Mouse (Mus musculus): ENCODE measurements at regions not wholly inside any gene's neighbourhood (a gene's known extent, or its start where the extent isn't known, plus 50 kb on each side); places are given as distances from the start of the nearest gene placed in this dataset.

DNA sequence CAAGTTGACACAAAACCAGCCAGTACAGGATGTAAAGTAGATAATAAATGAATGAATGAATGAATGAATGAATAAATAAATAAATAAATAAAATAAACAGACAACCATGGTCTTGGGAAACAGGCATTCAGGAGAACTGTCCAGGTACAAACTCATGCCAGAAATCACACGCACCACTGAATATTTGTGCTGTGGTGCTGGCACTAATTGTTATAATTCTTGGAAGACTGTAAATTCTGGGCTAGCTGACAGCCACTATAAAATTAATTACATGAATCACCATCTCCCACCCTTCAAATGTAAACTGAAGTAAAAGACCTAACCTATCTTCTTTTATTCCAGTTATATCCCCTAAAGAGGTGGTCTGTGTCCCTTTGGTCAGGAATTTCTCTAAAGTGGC is 151.6 kb upstream of the Nabp1 start:
- Histone ChIP-seq H3K27me3 (replicated peaks; ENCODE audit: control insufficient read depth, insufficient read depth, low read length) (no peaks in the 10 kb centered on the region), H3K4me3 (ENCODE audit: low read length) (no peak overlapping the region), H3K27ac (ENCODE audit: low read depth, low read length) (no peak overlapping the region), H3K4me2 (ENCODE audit: low read length) (no peak overlapping the region), H3K4me1 (ENCODE audit: control insufficient read depth, insufficient read depth, low read depth, low read length) (no peaks in the 10 kb centered on the region), H3K36me3 (ENCODE audit: control insufficient read depth, insufficient read depth, low read length) (no peaks in the 10 kb centered on the region), H3K9ac (ENCODE audit: low read depth, low read length) (no peak overlapping the region), H3K9me3 (ENCODE audit: control insufficient read depth, low read length) (no peaks in the 10 kb centered on the region)
- WGBS: 78% methylated on average over 1 of the region's 1 CpGs
- ATAC-seq: no peak

DNA sequence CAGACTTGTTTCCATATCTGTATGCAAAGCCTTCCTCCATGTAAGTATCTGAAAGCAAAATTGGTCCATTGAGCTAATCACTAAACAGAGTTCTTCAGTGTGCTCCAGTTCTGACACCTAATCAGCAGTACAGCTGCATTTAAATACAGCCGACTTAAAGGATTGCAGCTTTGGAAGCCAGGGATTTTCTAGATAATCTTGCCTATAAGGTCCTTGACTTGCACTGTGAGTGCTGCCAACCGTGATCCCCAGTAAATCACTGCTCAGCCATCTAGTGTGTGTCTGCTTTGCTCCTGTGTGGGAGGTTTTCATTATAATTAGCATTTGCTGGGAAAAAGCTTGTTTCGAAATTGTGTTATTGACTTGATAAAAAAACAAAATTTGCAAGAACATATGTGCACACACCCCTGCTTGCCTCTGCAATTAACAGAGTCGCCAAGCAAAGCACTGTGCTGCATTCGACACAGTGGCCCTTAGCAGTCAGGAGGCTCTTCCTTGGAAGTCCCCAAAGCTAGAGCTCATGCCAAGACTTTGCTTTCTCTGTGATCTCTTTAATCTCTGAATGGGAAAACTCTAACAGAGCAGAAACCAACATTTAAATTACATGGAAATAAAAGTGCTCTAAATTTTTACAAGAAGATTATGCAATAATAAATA is 150.0 kb upstream of the Nabp1 start:
- H3K36me3 ChIP-seq (ENCODE audit: control insufficient read depth, insufficient read depth, low read length): no peaks in the 10 kb centered on the region
- H3K27ac ChIP-seq (ENCODE audit: low read depth, low read length): no peak overlapping the region
- no peak overlapping the region for H3K9ac ChIP-seq (ENCODE audit: low read depth, low read length)
- no peaks in the 10 kb centered on the region for H3K4me1 ChIP-seq (ENCODE audit: control insufficient read depth, insufficient read depth, low read depth, low read length)
- no peaks in the 10 kb centered on the region for H3K27me3 ChIP-seq (replicated peaks; ENCODE audit: control insufficient read depth, insufficient read depth, low read length)
- no peaks in the 10 kb centered on the region for H3K9me3 ChIP-seq (ENCODE audit: control insufficient read depth, low read length)
- 59% methylated on average over 5 of the region's 5 CpGs for WGBS
- no peak for ATAC-seq
- H3K4me3 ChIP-seq (ENCODE audit: low read length): no peak overlapping the region
- H3K4me2 ChIP-seq (ENCODE audit: low read length): no peak overlapping the region

DNA sequence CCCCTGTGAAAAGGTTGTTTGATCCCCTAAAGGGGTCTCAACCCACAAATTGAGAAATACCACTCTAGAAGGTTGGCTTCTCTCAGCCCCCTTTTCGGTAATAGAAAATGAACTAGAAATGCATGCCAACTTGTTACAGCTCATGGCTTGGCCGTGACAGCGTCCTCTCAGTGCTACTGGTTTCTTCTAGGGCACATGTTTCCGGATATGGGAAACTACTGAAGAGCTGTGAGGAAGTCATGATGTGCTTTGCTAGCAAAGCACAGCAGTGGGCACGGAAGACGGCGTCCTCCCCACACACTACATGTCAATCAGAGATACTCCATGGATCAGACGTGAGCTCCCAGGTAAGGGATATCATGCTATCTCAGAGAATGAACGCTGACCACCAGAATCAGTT is 148.1 kb upstream of the Nabp1 start:
- WGBS: 86% methylated on average over 9 of the region's 9 CpGs
- Histone ChIP-seq H3K9ac (ENCODE audit: low read depth, low read length) (no peak overlapping the region), H3K36me3 (ENCODE audit: control insufficient read depth, insufficient read depth, low read length) (no peaks in the 10 kb centered on the region), H3K4me2 (ENCODE audit: low read length) (no peak overlapping the region), H3K4me3 (ENCODE audit: low read length) (no peak overlapping the region), H3K27me3 (replicated peaks; ENCODE audit: control insufficient read depth, insufficient read depth, low read length) (no peaks in the 10 kb centered on the region), H3K4me1 (ENCODE audit: control insufficient read depth, insufficient read depth, low read depth, low read length) (no peaks in the 10 kb centered on the region), H3K9me3 (ENCODE audit: control insufficient read depth, low read length) (no peaks in the 10 kb centered on the region), H3K27ac (ENCODE audit: low read depth, low read length) (no peak overlapping the region)
- ATAC-seq: no peak

GRCm38 (mm10) chr1:51625079-51625478 is 146.9 kb upstream of the Nabp1 start:
- Histone ChIP-seq H3K9ac (ENCODE audit: low read depth, low read length) (no peak overlapping the region), H3K4me1 (ENCODE audit: control insufficient read depth, insufficient read depth, low read depth, low read length) (no peaks in the 10 kb centered on the region), H3K36me3 (ENCODE audit: control insufficient read depth, insufficient read depth, low read length) (no peaks in the 10 kb centered on the region), H3K4me2 (ENCODE audit: low read length) (no peak overlapping the region), H3K27me3 (replicated peaks; ENCODE audit: control insufficient read depth, insufficient read depth, low read length) (no peaks in the 10 kb centered on the region), H3K4me3 (ENCODE audit: low read length) (no peak overlapping the region), H3K27ac (ENCODE audit: low read depth, low read length) (no peak overlapping the region), H3K9me3 (ENCODE audit: control insufficient read depth, low read length) (no peaks in the 10 kb centered on the region)
- WGBS: 90% methylated on average over 7 of the region's 7 CpGs
- no peak for ATAC-seq

- no peak overlapping the region for H3K9ac ChIP-seq (ENCODE audit: low read depth, low read length)
Measured at GRCm38 (mm10) chr1:51624551-51624950, 146.3 kb upstream of the Nabp1 start.

DNA sequence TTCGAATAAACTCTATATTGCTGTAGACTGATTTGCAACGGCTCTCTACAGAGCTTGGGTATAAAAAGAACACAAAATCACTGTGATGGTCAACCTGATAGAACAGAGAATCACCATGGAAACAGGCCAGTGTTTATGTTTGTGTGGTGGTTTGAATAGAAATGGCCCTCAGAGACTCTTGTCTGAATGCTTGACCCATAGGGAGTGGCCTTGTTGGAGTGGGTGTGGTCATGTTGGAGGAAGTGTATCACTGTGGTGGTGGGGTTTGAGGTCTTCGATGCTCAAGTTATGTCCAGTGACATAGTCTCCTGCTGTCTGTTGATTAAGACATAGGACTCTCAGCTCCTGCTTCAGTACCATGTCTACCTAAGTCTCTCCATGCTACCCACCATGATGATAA is 144.8 kb upstream of the Nabp1 start:
- H3K27ac ChIP-seq (ENCODE audit: low read depth, low read length): no peak overlapping the region

More at GRCm38 (mm10) chr1:51624551-51624950, 146.3 kb upstream of the Nabp1 start:
- ATAC-seq: no peak
- no peaks in the 10 kb centered on the region for H3K27me3 ChIP-seq (replicated peaks; ENCODE audit: control insufficient read depth, insufficient read depth, low read length)
- H3K9me3 ChIP-seq (ENCODE audit: control insufficient read depth, low read length): no peaks in the 10 kb centered on the region
- H3K4me1 ChIP-seq (ENCODE audit: control insufficient read depth, insufficient read depth, low read depth, low read length): no peaks in the 10 kb centered on the region
- no peak overlapping the region for H3K27ac ChIP-seq (ENCODE audit: low read depth, low read length)
- H3K4me2 ChIP-seq (ENCODE audit: low read length): no peak overlapping the region
- H3K4me3 ChIP-seq (ENCODE audit: low read length): no peak overlapping the region
- 95% methylated on average over 2 of the region's 2 CpGs for WGBS
- no peaks in the 10 kb centered on the region for H3K36me3 ChIP-seq (ENCODE audit: control insufficient read depth, insufficient read depth, low read length)

DNA sequence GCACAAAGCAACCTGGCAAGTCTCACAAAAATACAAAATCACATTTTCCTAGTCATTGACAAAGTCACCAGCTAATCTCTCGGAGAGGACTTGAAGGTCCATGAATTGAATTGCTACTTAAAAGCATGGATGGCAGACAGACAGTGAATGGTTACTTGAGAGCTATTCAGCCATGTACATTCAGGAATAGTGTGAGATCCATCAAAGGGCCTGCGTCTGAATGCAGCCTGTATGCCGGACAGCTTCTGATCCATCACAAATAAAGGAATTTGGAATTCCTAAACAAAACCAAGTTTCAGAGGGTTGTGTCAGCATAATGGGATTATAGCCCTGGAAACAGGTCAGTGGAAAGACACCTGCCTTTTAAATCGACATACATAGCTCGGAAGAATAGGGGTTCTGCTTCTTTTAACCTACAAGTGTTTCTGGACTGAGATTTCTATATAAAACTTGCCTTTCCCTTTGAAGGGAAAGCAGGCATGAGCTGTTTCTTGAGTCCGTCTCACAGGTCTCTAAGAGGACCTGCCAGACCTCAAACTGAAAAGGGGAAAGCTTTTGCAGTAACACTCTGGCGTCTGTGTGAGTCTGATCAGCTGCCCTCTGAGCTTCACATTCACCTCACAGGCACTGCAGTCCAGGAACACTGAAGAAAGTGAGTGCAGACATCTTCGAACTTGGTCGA is 144.1 kb upstream of the Nabp1 start:
- H3K27me3 ChIP-seq (replicated peaks; ENCODE audit: control insufficient read depth, insufficient read depth, low read length): no peaks in the 10 kb centered on the region
- no peaks in the 10 kb centered on the region for H3K9me3 ChIP-seq (ENCODE audit: control insufficient read depth, low read length)
- H3K9ac ChIP-seq (ENCODE audit: low read depth, low read length): no peak overlapping the region
- ATAC-seq: no peak
- H3K4me1 ChIP-seq (ENCODE audit: control insufficient read depth, insufficient read depth, low read depth, low read length): peaks cover 10% of the 10 kb centered on the region
- H3K36me3 ChIP-seq (ENCODE audit: control insufficient read depth, insufficient read depth, low read length): no peaks in the 10 kb centered on the region
- WGBS: 49% methylated on average over 9 of the region's 9 CpGs
- no peak overlapping the region for H3K4me2 ChIP-seq (ENCODE audit: low read length)
- no peak overlapping the region for H3K4me3 ChIP-seq (ENCODE audit: low read length)
- no peak overlapping the region for H3K27ac ChIP-seq (ENCODE audit: low read depth, low read length)

More for the DNA sequence above, 144.8 kb upstream of the Nabp1 start:
- H3K4me2 ChIP-seq (ENCODE audit: low read length): no peak overlapping the region
- no peak overlapping the region for H3K9ac ChIP-seq (ENCODE audit: low read depth, low read length)
- no peaks in the 10 kb centered on the region for H3K27me3 ChIP-seq (replicated peaks; ENCODE audit: control insufficient read depth, insufficient read depth, low read length)
- no peaks in the 10 kb centered on the region for H3K36me3 ChIP-seq (ENCODE audit: control insufficient read depth, insufficient read depth, low read length)
- no peak overlapping the region for H3K4me3 ChIP-seq (ENCODE audit: low read length)
- peaks cover 4% of the 10 kb centered on the region for H3K4me1 ChIP-seq (ENCODE audit: control insufficient read depth, insufficient read depth, low read depth, low read length)
- H3K9me3 ChIP-seq (ENCODE audit: control insufficient read depth, low read length): no peaks in the 10 kb centered on the region
- no peak for ATAC-seq
- WGBS: 67% methylated on average over 3 of the region's 3 CpGs

DNA sequence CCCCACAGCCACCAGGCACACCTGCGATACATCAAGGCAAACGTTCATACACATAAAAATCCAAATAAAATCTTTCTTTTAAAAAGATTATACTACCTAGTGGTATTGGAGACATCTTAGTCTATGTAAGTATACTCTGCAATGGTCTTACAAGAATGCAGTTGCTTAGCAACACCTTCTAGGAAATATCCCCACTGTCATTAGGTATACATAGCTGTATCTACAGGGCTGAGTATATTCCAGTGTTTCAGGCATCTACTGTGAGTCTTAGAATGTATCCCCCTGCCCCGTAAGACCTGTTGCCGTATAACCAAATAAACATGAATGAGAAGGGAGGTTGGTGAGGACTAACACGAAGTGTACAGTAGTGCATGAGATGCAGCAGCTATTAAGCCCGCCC is 142.8 kb upstream of the Nabp1 start:
- whole genome bisulfite sequencing: 89% methylated on average over 6 of the region's 6 CpGs
- Histone ChIP-seq H3K36me3 (ENCODE audit: control insufficient read depth, insufficient read depth, low read length) (no peaks in the 10 kb centered on the region), H3K4me3 (ENCODE audit: low read length) (no peak overlapping the region), H3K27me3 (replicated peaks; ENCODE audit: control insufficient read depth, insufficient read depth, low read length) (no peaks in the 10 kb centered on the region), H3K9me3 (ENCODE audit: control insufficient read depth, low read length) (no peaks in the 10 kb centered on the region), H3K4me1 (ENCODE audit: control insufficient read depth, insufficient read depth, low read depth, low read length) (peaks cover 17% of the 10 kb centered on the region), H3K4me2 (ENCODE audit: low read length) (no peak overlapping the region), H3K27ac (ENCODE audit: low read depth, low read length) (no peak overlapping the region), H3K9ac (ENCODE audit: low read depth, low read length) (no peak overlapping the region)
- no peak for ATAC-seq

DNA sequence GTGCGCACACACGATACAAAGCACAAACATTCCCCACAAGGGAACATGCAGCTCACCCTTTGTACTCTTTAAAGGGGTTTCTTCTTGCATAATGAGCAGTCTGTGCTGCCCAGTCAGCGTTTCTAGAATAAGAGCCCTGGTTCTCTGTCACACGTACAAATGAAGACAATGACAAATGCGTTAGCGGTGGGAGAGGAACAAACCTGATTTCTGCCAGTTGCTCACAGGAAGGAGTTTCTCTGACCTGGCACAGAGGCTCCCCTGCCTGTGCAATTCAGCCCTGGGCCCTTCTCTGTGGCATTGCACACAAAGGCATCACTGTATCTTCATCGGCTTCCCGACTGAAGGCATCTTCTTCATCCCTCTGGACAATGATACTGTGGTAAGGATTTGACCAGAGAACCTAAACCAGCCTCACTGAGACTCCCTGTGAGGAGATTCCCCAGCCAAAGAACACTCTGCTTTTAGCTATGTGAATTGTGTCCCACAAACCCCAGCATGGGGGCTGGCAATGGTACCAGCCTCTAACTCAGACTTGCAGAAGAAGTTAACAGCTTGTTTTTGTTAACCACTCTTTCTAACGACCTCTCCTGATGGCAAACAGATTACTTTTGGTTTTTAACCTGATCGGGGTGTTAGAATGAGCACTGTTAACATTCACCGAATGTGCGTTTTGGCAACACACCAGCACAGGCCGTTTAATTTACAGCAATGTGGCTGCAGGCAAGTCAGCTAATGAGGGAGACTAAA is 139.5 kb upstream of the Nabp1 start:
- Histone ChIP-seq H3K4me3 (ENCODE audit: low read length) (no peak overlapping the region), H3K27ac (ENCODE audit: low read depth, low read length) (peak overlapping the region; percentile 15), H3K4me1 (ENCODE audit: control insufficient read depth, insufficient read depth, low read depth, low read length) (peaks cover 17% of the 10 kb centered on the region), H3K9me3 (ENCODE audit: control insufficient read depth, low read length) (no peaks in the 10 kb centered on the region), H3K36me3 (ENCODE audit: control insufficient read depth, insufficient read depth, low read length) (no peaks in the 10 kb centered on the region), H3K27me3 (replicated peaks; ENCODE audit: control insufficient read depth, insufficient read depth, low read length) (no peaks in the 10 kb centered on the region), H3K9ac (ENCODE audit: low read depth, low read length) (no peak overlapping the region), H3K4me2 (ENCODE audit: low read length) (no peak overlapping the region; the same call in 1 of the 2 replicates)
- 16% methylated on average over 13 of the region's 13 CpGs for WGBS
- peak; percentile 79 for ATAC-seq
